Comparison of ENCODE assay signal across 8 mouse cellular contexts in the genomic region with DNA sequence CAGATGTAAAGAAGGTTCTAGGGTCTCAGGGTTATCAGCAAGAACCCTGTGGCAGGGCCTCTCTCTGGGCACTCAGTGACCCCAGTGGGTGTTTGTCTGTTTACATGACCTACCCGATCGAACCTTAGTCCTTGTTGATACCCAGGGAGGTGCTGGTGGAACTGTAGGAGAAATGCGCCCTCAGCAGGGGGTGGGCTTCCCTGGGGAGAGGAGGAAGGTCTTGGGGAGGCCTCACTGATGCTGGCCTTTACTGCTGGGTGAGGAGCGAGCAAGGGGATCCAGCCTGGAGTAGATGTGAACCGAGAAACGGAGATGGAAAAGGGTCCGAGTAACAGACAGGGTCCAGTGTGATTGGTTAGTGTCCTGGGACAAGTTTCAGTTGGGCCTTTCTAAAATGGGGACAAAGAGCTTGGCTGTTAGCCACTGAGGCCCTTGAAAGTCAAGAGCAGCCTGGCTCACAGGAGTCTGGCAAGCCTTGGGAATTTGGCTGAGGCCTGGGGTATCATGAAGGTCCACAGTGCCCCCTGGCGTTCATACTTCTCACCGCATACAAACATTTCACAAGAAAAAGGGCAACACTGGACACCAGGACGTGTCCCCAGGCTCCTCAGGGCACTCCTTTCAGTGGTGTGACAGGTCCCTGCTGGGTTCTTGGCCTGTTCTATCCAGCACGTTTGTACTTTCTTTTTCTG. TPM values are rescaled to one million over a fixed set of nuclear protein-coding genes. Genes with fewer than 3 reads are reported as not detected.
DNase-seq lines count a peak whose midpoint lies in the region; ATAC-seq and TF ChIP-seq lines count a peak whose summit lies in the region.

No protein-coding gene starts in this region.

- H3K36me3 ChIP-seq in forebrain, postnatal 0 days (ENCODE audit: insufficient read depth) = peaks cover 16% of the 10 kb centered on the region

- peak; percentile 85 for TF ChIP-seq CTCF in forebrain, postnatal 0 days (IDR thresholded peaks at IDR 0.05; ENCODE audit: low read depth)
- TF ChIP-seq CTCF in layer of hippocampus, adult 2 months (conservative IDR thresholded peaks at IDR 0.05) = peak; percentile 91
- TF ChIP-seq CTCF in lung, adult 2 months (IDR thresholded peaks at IDR 0.05; ENCODE audit: insufficient read depth, low read length) = peak; percentile 79

- no peaks in the 10 kb centered on the region; the same call in 1 of the 2 replicates for H3K4me1 ChIP-seq in forebrain, postnatal 0 days (ENCODE audit: insufficient read depth)
- H3K4me1 ChIP-seq in lung, adult 2 months (ENCODE audit: control insufficient read depth, insufficient read depth, low read length) = peaks cover 3% of the 10 kb centered on the region

- H3K27ac ChIP-seq in forebrain, postnatal 0 days (ENCODE audit: low read depth, low read length) = no peak overlapping the region
- H3K27ac ChIP-seq in layer of hippocampus, adult 2 months = peak overlapping the region; percentile 72

- no peak overlapping the region for H3K9ac ChIP-seq in forebrain, postnatal 0 days

- TF ChIP-seq POLR2A in lung, adult 2 months (IDR thresholded peaks at IDR 0.05; ENCODE audit: borderline replicate concordance, extremely low read depth, low read depth, low read length) = no peak

- 31% methylated on average over 11 of the region's 11 CpGs for WGBS in forebrain, postnatal 0 days
- 38% methylated on average over 11 of the region's 11 CpGs for WGBS in lung, adult 2 months

- H3K4me2 ChIP-seq in forebrain, postnatal 0 days (ENCODE audit: low read depth) = no peak overlapping the region

- no peak overlapping the region for H3K4me3 ChIP-seq in forebrain, postnatal 0 days (ENCODE audit: low read depth, low read length)
- H3K4me3 ChIP-seq in layer of hippocampus, adult 2 months = no peak overlapping the region
- no peak overlapping the region for H3K4me3 ChIP-seq in lung, adult 2 months (replicated peaks; ENCODE audit: extremely low read depth, low read depth, low read length)

- DNase-seq in ES-CJ7 (ENCODE audit: low read depth, low spot score) = peak; percentile 86
- DNase-seq in cerebellum, adult 11-12 months = peak; percentile 86
- peak; percentile 92 for DNase-seq in forebrain, postnatal 0 days
- peak; percentile 95 for DNase-seq in heart, postnatal 4 days
- DNase-seq in layer of hippocampus, adult 2 months (ENCODE audit: low spot score in 2 of 2) = peak; percentile 89 to 90
- peak; percentile 87 for DNase-seq in lung, adult 2 months
- DNase-seq in thymus, adult 18-20 months = peak; percentile 30 to 33

- no peaks in the 10 kb centered on the region for H3K9me3 ChIP-seq in forebrain, postnatal 0 days (ENCODE audit: low read length)

- ATAC-seq in forebrain, postnatal 0 days = peak; percentile 81
- peak; percentile 68 for ATAC-seq in neutrophil, adult 5-6 weeks (ENCODE audit: extremely low read depth, insufficient number of reproducible peaks, low FRiP score, poor library complexity, severe bottlenecking)

- H3K27me3 ChIP-seq in forebrain, postnatal 0 days (ENCODE audit: insufficient read depth, low read length) = no peaks in the 10 kb centered on the region

RNA-seq across cellular contexts. Expression of a gene that starts 1.9 kb away (rescaled TPM):
- total RNA-seq in forebrain, postnatal 0 days (2014; rRNA removed) = 28.4 and 34.8 TPM in 2 replicates
- 25.6 and 29.5 TPM in 2 replicates for polyA plus RNA-seq in forebrain, postnatal 0 days (2015; fragmentation: Nextera tagmentation; extraction: Ambion mirVana)
- total RNA-seq in heart, postnatal 4 days (2021) = 10 to 100 TPM; 26.6 to 27.4 TPM
- 10 to 100 TPM; 20.6 to 26.3 TPM for total RNA-seq in layer of hippocampus, adult 2 months (2021)
- polyA plus RNA-seq in lung, adult 2 months (2012; rRNA removed) = 11.5 and 13.3 TPM in 2 replicates
- 33.9 and 49.0 TPM in 2 replicates for total RNA-seq in neutrophil, adult 5-6 weeks (2017)

RNA-seq across cellular contexts. Expression of a gene that starts 9.2 kb away (rescaled TPM):
- total RNA-seq in forebrain, postnatal 0 days (2014; rRNA removed) = not detected in 2 replicates
- not detected in 2 replicates for polyA plus RNA-seq in forebrain, postnatal 0 days (2015; fragmentation: Nextera tagmentation; extraction: Ambion mirVana)
- not detected for total RNA-seq in heart, postnatal 4 days (2021)
- total RNA-seq in layer of hippocampus, adult 2 months (2021) = not detected
- not detected in 2 replicates for polyA plus RNA-seq in lung, adult 2 months (2012; rRNA removed)
- not detected in 2 replicates for total RNA-seq in neutrophil, adult 5-6 weeks (2017)

RNA-seq across cellular contexts. Expression of a gene that starts 28.8 kb away (rescaled TPM):
- total RNA-seq in forebrain, postnatal 0 days (2014; rRNA removed) = 162 and 181 TPM in 2 replicates
- 132 and 140 TPM in 2 replicates for polyA plus RNA-seq in forebrain, postnatal 0 days (2015; fragmentation: Nextera tagmentation; extraction: Ambion mirVana)
- 10 to 100 TPM; 21.1 to 22.2 TPM for total RNA-seq in heart, postnatal 4 days (2021)
- 100 to 1,000 TPM; 214 to 224 TPM for total RNA-seq in layer of hippocampus, adult 2 months (2021)
- polyA plus RNA-seq in lung, adult 2 months (2012; rRNA removed) = 35.6 and 41.0 TPM in 2 replicates
- 5.0 and 9.6 TPM in 2 replicates for total RNA-seq in neutrophil, adult 5-6 weeks (2017)

RNA-seq across cellular contexts. Expression of a gene that starts 44.1 kb away (rescaled TPM):
- 17.5 and 21.2 TPM in 2 replicates for total RNA-seq in forebrain, postnatal 0 days (2014; rRNA removed)
- 31.8 and 40.1 TPM in 2 replicates for polyA plus RNA-seq in forebrain, postnatal 0 days (2015; fragmentation: Nextera tagmentation; extraction: Ambion mirVana)
- total RNA-seq in heart, postnatal 4 days (2021) = 10 to 100 TPM; 27.1 to 27.4 TPM
- 100 to 1,000 TPM in 1 of 2 experiments, 10 to 100 TPM in 1; 93.9 to 106 TPM for total RNA-seq in layer of hippocampus, adult 2 months (2021)
- 24.0 and 31.1 TPM in 2 replicates for polyA plus RNA-seq in lung, adult 2 months (2012; rRNA removed)
- 7.3 and 7.7 TPM in 2 replicates for total RNA-seq in neutrophil, adult 5-6 weeks (2017)

RNA-seq across cellular contexts. Expression of a gene that starts 53.0 kb away (rescaled TPM):
- 88.9 and 118 TPM in 2 replicates for total RNA-seq in forebrain, postnatal 0 days (2014; rRNA removed)
- 178 and 273 TPM in 2 replicates for polyA plus RNA-seq in forebrain, postnatal 0 days (2015; fragmentation: Nextera tagmentation; extraction: Ambion mirVana)
- total RNA-seq in heart, postnatal 4 days (2021) = 1 to 10 TPM; 6.3 to 8.8 TPM
- 10 to 100 TPM; 75.2 to 81.8 TPM for total RNA-seq in layer of hippocampus, adult 2 months (2021)
- 8.0 and 9.7 TPM in 2 replicates for polyA plus RNA-seq in lung, adult 2 months (2012; rRNA removed)
- total RNA-seq in neutrophil, adult 5-6 weeks (2017) = 0.37 TPM in 1 of 2 replicates, not detected in the other

Comparison
In these comparisons a context has a peak if more than half of its experiments do, and no peak if none do; other contexts are left out.
1. DNase-seq: peak in every context shown above with its lines; median percentile 95 in heart, postnatal 4 days; 92 in forebrain, postnatal 0 days; 90 in layer of hippocampus, adult 2 months; 87 in lung, adult 2 months; 86 in ES-CJ7; 86 in cerebellum, adult 11-12 months; 32 in thymus, adult 18-20 months.